In the genomic region with DNA sequence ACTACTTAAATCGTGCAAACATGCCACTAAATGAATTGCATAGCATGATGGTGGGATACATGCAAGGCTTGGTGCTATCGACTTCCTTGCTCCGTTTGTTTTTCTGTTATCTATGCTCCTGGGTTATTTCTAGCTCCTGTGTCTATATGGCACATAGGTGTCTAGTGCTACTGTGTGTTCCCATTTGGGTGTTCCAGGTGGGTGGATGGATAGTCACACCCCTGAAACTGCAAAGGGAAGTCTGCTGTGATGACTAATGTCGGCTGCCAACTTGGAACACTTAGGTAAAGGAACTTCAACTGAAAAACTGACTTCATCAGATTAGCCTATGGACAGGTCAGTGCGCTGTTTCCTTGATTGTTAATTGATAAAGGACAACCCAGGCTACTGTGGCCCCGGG, we compare ENCODE assay signal across 6 mouse cellular contexts.
"Had no signal": no experiment of that assay in that cellular context is flagged by ENCODE, and none has a peak within 500 bp of the region (broad histone marks: within the 10 kb centered on the region; RNA-seq: fewer than 3 reads in every experiment).

No protein-coding gene starts in this region.

- DNase-seq: kidney, adult 18-20 months; kidney, postnatal 10 days; kidney, postnatal 4 days; liver; lung, adult 18-20 months; thymus, postnatal 36 days had no signal
